Mouse (Mus musculus) lung, postnatal 10 days (tissue): Measurements from ENCODE around the gene Cmtm6.
"Not testable (repeated sequence)": the region's sequence is repeated elsewhere in the genome, so short reads cannot be mapped to it uniquely, and the experiment has no call there.

Experiments used
- DNase-seq: peaks from one replicate; pipeline ENCODE4 v3.0.0; 2021

The Cmtm6 gene

GRCm38 (mm10) chr9:114731011-114731755 lies at the start of gene Cmtm6:
Gene Cmtm6, plus strand, starts transcription at chr9:114731116.
- peak; percentile 99 for DNase-seq

GRCm38 (mm10) chr9:114682193-114682592 lies 48.7 kb upstream of the Cmtm6 start:
- no peak for DNase-seq

- DNase-seq: no peak
Measured at GRCm38 (mm10) chr9:114686245-114686644, 44.7 kb upstream of the Cmtm6 start.

GRCm38 (mm10) chr9:114687639-114688038 lies 43.3 kb upstream of the Cmtm6 start:
- DNase-seq: no peak

GRCm38 (mm10) chr9:114688252-114688952 lies 42.5 kb upstream of the Cmtm6 start, which contains the start of gene Dync1li1:
Gene Dync1li1, plus strand, starts transcription at chr9:114688790.
- peak; percentile 98 for DNase-seq

- peak; percentile 58 for DNase-seq
Measured at GRCm38 (mm10) chr9:114688953-114689407, 41.9 kb upstream of the Cmtm6 start.

GRCm38 (mm10) chr9:114690119-114690601 lies 40.8 kb upstream of the Cmtm6 start:
- DNase-seq: peak; percentile 16

GRCm38 (mm10) chr9:114691112-114691511 lies 39.8 kb upstream of the Cmtm6 start:
- no peak for DNase-seq

GRCm38 (mm10) chr9:114695662-114696061 lies 35.3 kb upstream of the Cmtm6 start:
- DNase-seq: not testable (repeated sequence)

GRCm38 (mm10) chr9:114697072-114697471 lies 33.8 kb upstream of the Cmtm6 start:
- no peak for DNase-seq

GRCm38 (mm10) chr9:114697926-114698325 lies 33.0 kb upstream of the Cmtm6 start:
- no peak for DNase-seq

GRCm38 (mm10) chr9:114699262-114699661 lies 31.7 kb upstream of the Cmtm6 start:
- no peak for DNase-seq

- DNase-seq: no peak
Measured at GRCm38 (mm10) chr9:114699882-114700665, 30.8 kb upstream of the Cmtm6 start.

- DNase-seq: no peak
Measured at GRCm38 (mm10) chr9:114701031-114701430, 29.9 kb upstream of the Cmtm6 start.

- no peak for DNase-seq
Measured at GRCm38 (mm10) chr9:114701921-114702320, 29.0 kb upstream of the Cmtm6 start.

- DNase-seq: no peak
Measured at GRCm38 (mm10) chr9:114707805-114708204, 23.1 kb upstream of the Cmtm6 start.

GRCm38 (mm10) chr9:114710345-114710744 lies 20.6 kb upstream of the Cmtm6 start:
- DNase-seq: peak; percentile 41

- DNase-seq: no peak
Measured at GRCm38 (mm10) chr9:114713481-114713880, 17.4 kb upstream of the Cmtm6 start.

- DNase-seq: peak; percentile 47
Measured at GRCm38 (mm10) chr9:114716677-114717331, 14.1 kb upstream of the Cmtm6 start.

GRCm38 (mm10) chr9:114727315-114727714 lies 3.6 kb upstream of the Cmtm6 start:
- DNase-seq: peak; percentile 72

GRCm38 (mm10) chr9:114728432-114728831 lies 2.5 kb upstream of the Cmtm6 start:
- not testable (repeated sequence) for DNase-seq
